Mouse (Mus musculus) adrenal gland, adult 8-10 months (tissue): ENCODE data around the gene Commd6. TPM values are rescaled to one million over a fixed set of nuclear protein-coding genes. Genes with fewer than 3 reads are reported as not detected.
A peak's percentile ranks its signal among the peaks of the same experiment; 100 is the strongest.

ENCODE experiments used
- DNase-seq: peaks from one replicate; pipeline ENCODE4 v3.0.0; 2022
- total RNA-seq, 4 experiments: library from RNA; stranded (reverse); gene quantifications; 2 replicates each; pipeline ENCODE4 v1.2.4; 2022

Commd6 gene
- 100 to 1,000 TPM in 1 of 4 experiments, 10 to 100 TPM in 3; 76.0 to 102 (median 93.9) TPM for total RNA-seq

- peak; percentile 92 for DNase-seq
These were observed at the start of gene Commd6 for GRCm38 (mm10) chr14:101640153-101640843. Gene Commd6 (minus strand): TSS chr14:101640686.

- no peak for DNase-seq
These were observed 47.9 kb upstream of the Commd6 start for GRCm38 (mm10) chr14:101688406-101688805.

- no peak for DNase-seq
These were observed 47.2 kb upstream of the Commd6 start for GRCm38 (mm10) chr14:101687696-101688095.

- no peak for DNase-seq
These were observed 31.7 kb upstream of the Commd6 start for GRCm38 (mm10) chr14:101672226-101672625.

GRCm38 (mm10) chr14:101668626-101669025 lies 28.1 kb upstream of the Commd6 start:
- no peak for DNase-seq

GRCm38 (mm10) chr14:101666536-101666935 lies 26.1 kb upstream of the Commd6 start:
- no peak for DNase-seq

- DNase-seq = no peak
These were observed 25.6 kb upstream of the Commd6 start for GRCm38 (mm10) chr14:101666056-101666455.

GRCm38 (mm10) chr14:101664274-101664673 lies 23.8 kb upstream of the Commd6 start:
- DNase-seq = no peak

- no peak for DNase-seq
These were observed 21.3 kb upstream of the Commd6 start for GRCm38 (mm10) chr14:101661654-101662412.

- no peak for DNase-seq
These were observed 15.8 kb upstream of the Commd6 start for GRCm38 (mm10) chr14:101656307-101656706.

- DNase-seq = no peak
These were observed 14.0 kb upstream of the Commd6 start for GRCm38 (mm10) chr14:101654526-101654909.

- peak; percentile 92 for DNase-seq
These were observed 13.4 kb upstream of the Commd6 start, which contains the start of gene Uchl3 for GRCm38 (mm10) chr14:101653581-101654525. Gene Uchl3 (plus strand): TSS chr14:101653967.

GRCm38 (mm10) chr14:101652571-101652970 lies 12.1 kb upstream of the Commd6 start:
- DNase-seq = no peak

GRCm38 (mm10) chr14:101650551-101650950 lies 10.1 kb upstream of the Commd6 start:
- DNase-seq = no peak

GRCm38 (mm10) chr14:101644948-101645347 lies 4.5 kb upstream of the Commd6 start:
- DNase-seq = no peak

- no peak for DNase-seq
These were observed 3.1 kb downstream of the Commd6 start for GRCm38 (mm10) chr14:101637381-101637780.

GRCm38 (mm10) chr14:101635765-101636164 lies 4.7 kb downstream of the Commd6 start:
- no peak for DNase-seq

- no peak for DNase-seq
These were observed 9.9 kb downstream of the Commd6 start for GRCm38 (mm10) chr14:101630548-101630947.

- DNase-seq = no peak
These were observed 22.8 kb downstream of the Commd6 start for GRCm38 (mm10) chr14:101617680-101618079.

GRCm38 (mm10) chr14:101616178-101616577 lies 24.3 kb downstream of the Commd6 start:
- no peak for DNase-seq

- DNase-seq = no peak
These were observed 27.3 kb downstream of the Commd6 start for GRCm38 (mm10) chr14:101613206-101613605.

GRCm38 (mm10) chr14:101610701-101611100 lies 29.8 kb downstream of the Commd6 start:
- DNase-seq = no peak
